Mouse (Mus musculus) liver, embryonic 14.5 days (tissue): ENCODE data around the gene Slc25a10.

Experiments used
- CTCF ChIP-seq: IDR thresholded peaks from 2 replicates; pipeline ENCODE4 v1.5.1; 2016; ENCODE audit warnings: antibody characterized with exemption, low read depth, control low read depth
- EP300 ChIP-seq: IDR thresholded peaks from 2 replicates; pipeline ENCODE4 v1.6.1; 2016; ENCODE audit warnings: antibody characterized with exemption, low read depth

- TF ChIP-seq CTCF (no peak), EP300 (no peak)
These were observed 6.4 kb upstream of the Slc25a10 start for GRCm38 (mm10) chr11:120485251-120485650.
